Mouse (Mus musculus): Measurements from ENCODE around the gene Klk12.

GRCm38 (mm10) chr7:43766484-43766883 lies 2.2 kb upstream of the Klk12 start:
- TF ChIP-seq CTCF (IDR thresholded peaks at IDR 0.05; ENCODE audit: borderline replicate concordance, insufficient read depth, low read length), result no peak
- no peak for TF ChIP-seq POLR2A (IDR thresholded peaks at IDR 0.05; ENCODE audit: low read depth, low read length)

All from embryonic fibroblast, embryonic 13.5 days (primary cell).